Mouse (Mus musculus): ENCODE data around the gene Arhgap27.

DNA sequence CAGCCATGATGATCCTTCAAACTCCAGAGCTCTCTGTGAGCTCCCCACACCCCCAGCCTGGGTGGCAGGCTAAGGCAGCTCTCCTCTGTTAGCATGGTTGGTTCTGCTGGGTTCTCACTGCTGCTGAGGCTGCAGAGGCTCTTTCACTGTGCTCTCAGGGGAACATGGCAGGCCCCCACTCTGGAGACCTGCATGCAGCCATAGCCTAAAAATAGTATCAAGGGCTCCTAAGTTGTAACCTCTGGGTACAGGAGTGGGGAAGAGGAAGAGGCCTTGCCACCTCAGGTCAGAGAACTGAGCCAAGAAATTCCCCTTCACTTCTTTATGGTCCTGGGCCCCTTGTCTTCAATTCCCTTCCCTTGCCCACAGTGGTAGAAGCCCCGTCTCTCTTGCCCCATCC lies 19.6 kb downstream of the Arhgap27 start:
- TF ChIP-seq CTCF (IDR thresholded peaks at IDR 0.05 in 2 of 3, conservative IDR thresholded peaks at IDR 0.05 in 1 of 3; ENCODE audit: control insufficient read depth in 1 of 3, insufficient read depth in 1 of 3, low read depth in 2 of 3, low read length in 3 of 3, poor library complexity in 1 of 3, severe bottlenecking in 1 of 3): no peak
- no peak for TF ChIP-seq EP300 (IDR thresholded peaks at IDR 0.05; ENCODE audit: low read depth in 1 of 2, low read length in 2 of 2)
- TF ChIP-seq MEF2A (IDR thresholded peaks at IDR 0.05; ENCODE audit: extremely low read depth, insufficient replicate concordance, low read depth, low read length, poor library complexity, severe bottlenecking): no peak
- TF ChIP-seq USF1 (IDR thresholded peaks at IDR 0.05; ENCODE audit: low read depth, low read length): no peak
- TF ChIP-seq POLR2A (IDR thresholded peaks at IDR 0.05; ENCODE audit: control insufficient read depth in 1 of 2, insufficient read depth in 1 of 2, low read depth in 1 of 2, low read length in 2 of 2, poor library complexity in 1 of 2): no peak
- no peak for TF ChIP-seq RAD21 (IDR thresholded peaks at IDR 0.05; ENCODE audit: low read depth, low read length)
- TF ChIP-seq TAL1 (IDR thresholded peaks at IDR 0.05; ENCODE audit: low read length): no peak
- no peak for TF ChIP-seq CHD1 (IDR thresholded peaks at IDR 0.05; ENCODE audit: low read depth, low read length)

Measured in MEL (cell line).